Mouse (Mus musculus): ENCODE data around the gene Ptcd1. TPM values are rescaled to one million over a fixed set of nuclear protein-coding genes. Genes with fewer than 3 reads are reported as not detected.
"Not testable (repeated sequence)": the region's sequence is repeated elsewhere in the genome, so short reads cannot be mapped to it uniquely, and the experiment has no call there.

Gene Ptcd1
- polyA plus RNA-seq, 1 experiment from 2014 or later = 22.4 TPM

DNA sequence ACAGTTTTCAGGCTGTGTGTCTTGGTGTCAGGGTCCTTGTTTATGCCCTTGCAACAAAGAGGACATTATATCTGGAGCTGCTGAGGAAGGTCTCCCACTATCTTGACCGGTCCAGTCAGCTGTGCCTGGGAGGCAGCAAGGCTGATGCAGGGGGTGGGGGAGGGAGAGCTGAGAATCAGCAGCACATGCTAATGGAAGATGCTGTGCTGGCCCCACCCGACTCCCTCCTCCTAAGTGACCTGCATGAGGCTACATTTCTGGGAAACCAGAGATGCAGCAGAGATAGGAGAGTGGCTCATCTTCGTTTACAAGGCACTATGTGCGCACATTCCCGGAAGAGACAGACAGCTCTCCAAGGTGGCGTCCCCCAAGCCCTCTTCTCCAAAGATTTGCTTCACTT lies 56.5 kb downstream of the Ptcd1 start:
- 92% methylated on average over 6 of the region's 6 CpGs for WGBS
- no peak overlapping the region for H3K9ac ChIP-seq
- peaks cover 51% of the 10 kb centered on the region for H3K36me3 ChIP-seq
- H3K4me1 ChIP-seq (replicated peaks) = peaks cover 10% of the 10 kb centered on the region
- no peak for ATAC-seq (ENCODE audit: low FRiP score, low read depth)
- no peak overlapping the region for H3K4me3 ChIP-seq
- H3K9me3 ChIP-seq = no peaks in the 10 kb centered on the region
- H3K27me3 ChIP-seq = peaks cover 11% of the 10 kb centered on the region; the same call in 1 of the 2 replicates
- H3K27ac ChIP-seq (replicated peaks) = no peak overlapping the region
- H3K4me2 ChIP-seq = no peak overlapping the region

DNA sequence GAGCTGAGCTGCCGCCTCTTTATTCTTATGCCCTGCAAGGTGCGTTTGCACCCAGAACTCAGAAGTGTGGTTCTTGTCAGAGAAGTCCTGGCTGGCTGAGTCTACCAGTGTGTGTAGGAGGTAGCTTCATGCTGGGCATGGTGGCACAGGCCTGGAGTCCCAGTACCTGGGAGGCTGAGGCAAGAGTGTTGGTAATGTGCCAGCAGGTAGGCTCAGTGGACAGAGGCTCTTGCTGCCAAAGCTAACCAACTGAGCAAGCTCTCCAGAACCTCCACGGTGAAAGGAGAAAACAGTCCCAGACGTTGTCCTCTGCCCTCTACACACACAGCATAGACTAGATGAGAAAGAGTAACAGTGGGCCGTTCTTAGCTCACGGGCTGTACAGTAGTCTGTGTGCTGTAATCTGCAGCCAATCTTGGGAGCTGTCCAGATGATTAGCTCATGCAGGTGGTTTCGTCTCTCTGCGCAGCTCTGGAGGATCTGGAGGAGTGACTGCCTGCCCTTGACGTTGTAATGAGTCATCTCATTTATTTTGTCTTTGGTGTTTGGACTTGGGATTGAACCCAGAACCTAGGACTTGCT lies 61.1 kb downstream of the Ptcd1 start:
- Histone ChIP-seq H3K4me2 (no peak overlapping the region), H3K27ac (replicated peaks) (no peak overlapping the region), H3K4me3 (no peak overlapping the region), H3K36me3 (peaks cover 89% of the 10 kb centered on the region), H3K4me1 (replicated peaks) (no peaks in the 10 kb centered on the region), H3K27me3 (no peaks in the 10 kb centered on the region), H3K9me3 (no peaks in the 10 kb centered on the region), H3K9ac (no peak overlapping the region)
- no peak for ATAC-seq (ENCODE audit: low FRiP score, low read depth)
- WGBS = 95% methylated on average over 9 of the region's 9 CpGs

DNA sequence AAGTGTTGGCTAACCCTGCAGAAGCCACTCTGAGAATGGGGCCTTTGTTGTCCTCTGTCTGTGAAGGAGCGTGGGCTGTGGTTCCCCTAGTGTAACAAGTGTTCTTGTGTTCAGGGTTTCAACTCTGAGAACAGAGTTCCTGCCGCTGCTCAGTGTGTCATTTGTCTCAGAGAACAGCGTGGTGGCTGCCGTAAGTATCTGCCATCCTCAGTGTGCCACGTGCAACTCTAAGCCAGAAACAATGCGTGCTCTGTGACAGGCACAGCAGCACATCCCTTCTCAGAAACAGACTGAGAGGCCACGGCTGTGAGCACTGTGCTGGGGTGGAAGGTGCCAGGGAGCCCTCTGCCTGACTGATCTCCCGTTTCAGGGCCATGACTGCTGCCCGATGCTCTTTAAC lies 62.6 kb downstream of the Ptcd1 start:
- Histone ChIP-seq H3K4me3 (no peak overlapping the region), H3K27ac (replicated peaks) (no peak overlapping the region), H3K9ac (no peak overlapping the region), H3K4me1 (replicated peaks) (no peaks in the 10 kb centered on the region), H3K27me3 (no peaks in the 10 kb centered on the region), H3K9me3 (no peaks in the 10 kb centered on the region), H3K36me3 (peaks cover 90% of the 10 kb centered on the region), H3K4me2 (no peak overlapping the region)
- no peak for ATAC-seq (ENCODE audit: low FRiP score, low read depth)
- WGBS = 77% methylated on average over 9 of the region's 9 CpGs

DNA sequence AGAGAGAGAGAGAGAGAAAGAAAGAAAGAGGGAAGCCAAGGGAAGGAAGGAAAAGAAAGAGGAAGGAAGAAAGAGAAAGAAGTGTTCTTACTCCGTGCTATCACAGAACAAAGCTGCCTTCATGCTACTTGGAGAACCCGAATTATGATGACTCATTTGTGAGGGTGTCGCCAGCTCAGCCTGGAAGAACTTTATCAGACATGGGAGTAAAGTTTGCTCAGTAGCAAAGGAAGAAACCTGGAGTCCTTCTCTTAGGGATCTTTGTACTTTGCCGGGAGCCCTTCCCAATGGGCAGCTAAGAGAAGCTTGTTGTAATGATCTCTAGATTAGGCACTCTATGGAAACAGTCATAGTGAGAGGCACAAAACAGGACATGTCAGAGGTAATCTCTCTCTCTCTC lies 64.2 kb downstream of the Ptcd1 start:
- H3K9ac ChIP-seq = no peak overlapping the region
- H3K4me1 ChIP-seq (replicated peaks) = no peaks in the 10 kb centered on the region
- H3K27me3 ChIP-seq = no peaks in the 10 kb centered on the region
- 90% methylated on average over 4 of the region's 4 CpGs for WGBS
- H3K9me3 ChIP-seq = no peaks in the 10 kb centered on the region
- no peak overlapping the region for H3K4me2 ChIP-seq
- peaks cover 92% of the 10 kb centered on the region for H3K36me3 ChIP-seq
- no peak for ATAC-seq (ENCODE audit: low FRiP score, low read depth)
- H3K27ac ChIP-seq (replicated peaks) = no peak overlapping the region
- no peak overlapping the region for H3K4me3 ChIP-seq

DNA sequence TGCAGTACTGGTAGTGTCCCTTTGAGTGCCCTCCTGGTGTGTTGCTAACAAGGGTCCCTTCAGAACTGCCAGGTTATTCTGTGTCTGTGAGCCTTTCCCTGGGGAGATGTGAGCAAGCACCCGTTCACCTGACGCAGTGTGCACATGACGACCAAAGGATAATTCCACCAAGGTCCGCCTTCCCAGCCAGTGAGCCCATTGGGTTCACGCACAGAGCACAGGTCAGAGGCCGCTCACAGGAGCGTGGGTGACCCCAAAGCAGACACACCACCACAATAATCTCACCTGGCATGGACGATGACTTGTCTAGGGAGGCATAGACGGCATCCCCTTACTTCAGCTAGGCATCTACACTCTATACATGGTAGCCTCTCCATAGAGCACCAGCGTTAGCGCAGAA lies 65.5 kb downstream of the Ptcd1 start:
- H3K36me3 ChIP-seq = peaks cover 92% of the 10 kb centered on the region
- not testable (repeated sequence) for ATAC-seq (ENCODE audit: low FRiP score, low read depth); H3K27me3 ChIP-seq; H3K27ac ChIP-seq (replicated peaks); H3K4me1 ChIP-seq (replicated peaks); H3K4me3 ChIP-seq; H3K4me2 ChIP-seq; H3K9ac ChIP-seq; H3K9me3 ChIP-seq
- 95% methylated on average over 11 of the region's 11 CpGs for WGBS

DNA sequence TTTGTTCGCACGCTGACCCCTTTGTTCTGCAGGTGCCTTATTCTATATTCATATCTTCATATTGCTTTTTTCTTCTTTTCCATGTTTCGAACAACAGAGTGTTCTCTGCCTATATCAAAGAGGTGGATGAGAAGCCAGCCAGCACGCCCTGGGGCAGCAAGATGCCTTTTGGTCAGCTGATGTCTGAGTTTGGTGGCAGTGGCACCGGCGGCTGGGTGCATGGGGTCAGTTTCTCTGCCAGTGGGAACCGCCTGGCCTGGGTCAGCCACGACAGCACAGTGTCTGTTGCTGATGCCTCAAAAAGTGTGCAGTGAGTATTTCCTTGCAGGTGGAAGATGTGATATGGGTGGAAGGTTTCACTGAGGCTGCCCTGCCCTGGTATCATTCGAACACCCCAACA lies 65.9 kb downstream of the Ptcd1 start:
- H3K36me3 ChIP-seq = peaks cover 92% of the 10 kb centered on the region
- no peak overlapping the region for H3K9ac ChIP-seq
- H3K4me1 ChIP-seq (replicated peaks) = no peaks in the 10 kb centered on the region
- no peak overlapping the region for H3K4me3 ChIP-seq
- no peaks in the 10 kb centered on the region for H3K9me3 ChIP-seq
- no peak for ATAC-seq (ENCODE audit: low FRiP score, low read depth)
- H3K27ac ChIP-seq (replicated peaks) = no peak overlapping the region
- 93% methylated on average over 9 of the region's 9 CpGs for WGBS
- no peaks in the 10 kb centered on the region for H3K27me3 ChIP-seq
- no peak overlapping the region for H3K4me2 ChIP-seq

DNA sequence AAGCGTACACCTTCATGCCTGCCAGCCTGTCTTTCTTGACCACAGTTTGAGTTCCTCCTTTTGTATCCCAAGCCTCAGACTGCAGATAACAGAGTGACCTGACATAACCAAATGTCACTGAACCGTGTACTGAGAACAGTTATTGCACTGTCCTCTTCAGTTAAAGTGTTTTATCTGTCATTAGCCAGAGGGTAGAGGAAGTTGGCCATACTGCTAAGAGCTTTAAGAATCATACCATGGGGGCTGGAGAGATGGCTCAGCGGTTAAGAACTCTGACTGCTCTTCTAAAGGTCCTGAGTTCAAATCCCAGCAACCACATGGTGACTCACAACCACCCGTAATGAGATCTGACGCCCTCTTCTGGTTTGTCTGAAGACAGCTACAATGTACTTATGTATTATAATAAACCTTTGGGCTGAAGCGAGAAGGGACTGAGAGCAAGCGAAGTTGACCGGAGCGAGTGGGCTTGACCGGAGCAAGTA lies 68.5 kb downstream of the Ptcd1 start:
- no peak overlapping the region for H3K9ac ChIP-seq
- no peak overlapping the region for H3K4me2 ChIP-seq
- ATAC-seq (ENCODE audit: low FRiP score, low read depth) = no peak
- H3K4me3 ChIP-seq = no peak overlapping the region
- peaks cover 90% of the 10 kb centered on the region for H3K36me3 ChIP-seq
- no peaks in the 10 kb centered on the region for H3K4me1 ChIP-seq (replicated peaks)
- H3K9me3 ChIP-seq = no peaks in the 10 kb centered on the region
- H3K27me3 ChIP-seq = no peaks in the 10 kb centered on the region
- 93% methylated on average over 10 of the region's 10 CpGs for WGBS
- H3K27ac ChIP-seq (replicated peaks) = no peak overlapping the region

Other genes with a start within 250 kb of the Ptcd1 start
- 33.9 and 36.0 TPM in 2 replicates for gene Smurf1, start 201.3 kb downstream of the Ptcd1 start, polyA plus RNA-seq (2015; fragmentation: Nextera tagmentation; extraction: Ambion mirVana)
- not detected in 2 replicates for gene Gm4871, start 134.4 kb downstream of the Ptcd1 start, polyA plus RNA-seq (2015; fragmentation: Nextera tagmentation; extraction: Ambion mirVana)
- gene 1700018F24Rik, start 124.1 kb downstream of the Ptcd1 start, polyA plus RNA-seq (2015; fragmentation: Nextera tagmentation; extraction: Ambion mirVana) = not detected in 2 replicates
- 234 and 236 TPM in 2 replicates for gene Arpc1a, start 83.3 kb downstream of the Ptcd1 start, polyA plus RNA-seq (2015; fragmentation: Nextera tagmentation; extraction: Ambion mirVana)
- not detected in 2 replicates for gene Kpna7, start 83.1 kb downstream of the Ptcd1 start, polyA plus RNA-seq (2015; fragmentation: Nextera tagmentation; extraction: Ambion mirVana)
- gene Arpc1b, start 52.9 kb downstream of the Ptcd1 start, polyA plus RNA-seq (2015; fragmentation: Nextera tagmentation; extraction: Ambion mirVana) = 73.2 and 88.7 TPM in 2 replicates
- gene Pdap1, start 26.9 kb downstream of the Ptcd1 start, polyA plus RNA-seq (2015; fragmentation: Nextera tagmentation; extraction: Ambion mirVana) = 114 and 122 TPM in 2 replicates
- gene Bud31, start 26.7 kb downstream of the Ptcd1 start, polyA plus RNA-seq (2015; fragmentation: Nextera tagmentation; extraction: Ambion mirVana) = 172 and 186 TPM in 2 replicates
- gene Cpsf4, start 105 bp upstream of the Ptcd1 start, polyA plus RNA-seq (2015; fragmentation: Nextera tagmentation; extraction: Ambion mirVana) = 47.3 and 49.7 TPM in 2 replicates
- 716 and 780 TPM in 2 replicates for gene Atp5j2, start 25.0 kb upstream of the Ptcd1 start, polyA plus RNA-seq (2015; fragmentation: Nextera tagmentation; extraction: Ambion mirVana)
- gene Zkscan14, start 34.8 kb upstream of the Ptcd1 start, polyA plus RNA-seq (2015; fragmentation: Nextera tagmentation; extraction: Ambion mirVana) = 13.1 and 14.4 TPM in 2 replicates
- 13.8 and 15.3 TPM in 2 replicates for gene Zkscan5, start 37.5 kb upstream of the Ptcd1 start, polyA plus RNA-seq (2015; fragmentation: Nextera tagmentation; extraction: Ambion mirVana)
- gene Zfp655, start 64.6 kb upstream of the Ptcd1 start, polyA plus RNA-seq (2015; fragmentation: Nextera tagmentation; extraction: Ambion mirVana) = 29.0 and 31.6 TPM in 2 replicates
- gene Zscan25, start 113.4 kb upstream of the Ptcd1 start, polyA plus RNA-seq (2015; fragmentation: Nextera tagmentation; extraction: Ambion mirVana) = 0.43 and 0.63 TPM in 2 replicates
- not detected in 2 replicates for gene Cyp3a57, start 178.2 kb upstream of the Ptcd1 start, polyA plus RNA-seq (2015; fragmentation: Nextera tagmentation; extraction: Ambion mirVana)

Data from hindbrain, embryonic 15.5 days (tissue).